ENCODE assay signal across 8 mouse cellular contexts in the genomic region with DNA sequence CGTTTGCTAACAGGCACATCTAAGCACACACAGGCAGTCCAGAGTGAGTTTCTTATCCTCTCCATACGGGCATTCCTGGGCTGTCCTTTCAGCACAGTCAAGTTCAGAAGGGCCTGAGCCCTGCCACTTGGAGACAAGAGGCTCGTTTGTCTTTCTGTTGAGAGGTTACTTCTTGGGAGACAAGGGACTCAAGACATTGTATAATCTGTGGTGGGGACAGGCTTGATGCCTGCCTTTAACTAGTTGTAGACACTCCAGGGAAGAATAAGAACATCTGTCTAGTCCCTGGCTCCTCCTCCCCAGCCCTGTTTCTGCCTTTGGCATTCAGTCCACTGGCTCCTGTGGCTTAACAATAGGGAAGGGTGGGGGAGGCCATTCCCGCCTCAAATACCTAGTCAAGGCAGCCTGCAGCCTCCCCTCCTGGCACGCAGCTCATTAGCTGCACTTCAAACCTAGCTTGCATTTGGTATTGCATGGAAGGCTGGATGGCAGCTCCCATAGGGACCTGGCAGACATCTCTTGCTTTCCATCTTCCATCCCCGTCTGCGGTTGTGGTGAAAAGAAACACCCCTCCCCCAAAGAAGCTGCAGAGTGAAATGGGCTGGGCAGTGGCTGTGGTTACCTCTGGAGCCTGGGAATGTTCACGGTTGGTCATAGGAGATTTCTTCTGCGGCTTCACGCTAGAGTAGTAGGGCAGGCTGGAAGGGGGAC. TPM values are rescaled to one million over a fixed set of nuclear protein-coding genes. Genes with fewer than 3 reads are reported as not detected.
A peak's percentile ranks its signal among the peaks of the same experiment; 100 is the strongest.
DNase-seq lines count a peak whose midpoint lies in the region; ATAC-seq lines count a peak whose summit lies in the region.

No protein-coding gene starts in this region.

- no peaks in the 10 kb centered on the region for H3K36me3 ChIP-seq in heart, embryonic 10.5 days
- no peaks in the 10 kb centered on the region for H3K36me3 ChIP-seq in forebrain, embryonic 12.5 days (replicated peaks)
- no peaks in the 10 kb centered on the region for H3K36me3 ChIP-seq in midbrain, embryonic 12.5 days

- DNase-seq in heart, embryonic 10.5 days (ENCODE audit: low spot score): no peak
- no peak for DNase-seq in heart, postnatal 4 days
- DNase-seq in ES-CJ7 (ENCODE audit: low read depth, low spot score): peak; percentile 66
- no peak for DNase-seq in frontal cortex, postnatal 14 days (ENCODE audit: low spot score in 2 of 2)
- DNase-seq in cerebellum, adult 9-10 months: no peak
- no peak for DNase-seq in cerebellum, adult 8-10 months

- WGBS in heart, embryonic 10.5 days: 18% methylated on average over 10 of the region's 10 CpGs
- WGBS in forebrain, embryonic 12.5 days: 5% methylated on average over 10 of the region's 10 CpGs
- 7% methylated on average over 10 of the region's 10 CpGs for WGBS in midbrain, embryonic 12.5 days

- peak overlapping the region; percentile 31 for H3K4me2 ChIP-seq in forebrain, embryonic 12.5 days
- peak overlapping the region; percentile 24; the same call in 1 of the 2 replicates for H3K4me2 ChIP-seq in midbrain, embryonic 12.5 days (replicated peaks)

- H3K9ac ChIP-seq in forebrain, embryonic 12.5 days: peak overlapping the region; percentile 17; the same call in 1 of the 2 replicates
- H3K9ac ChIP-seq in midbrain, embryonic 12.5 days (replicated peaks): peak overlapping the region; percentile 13

- H3K27ac ChIP-seq in heart, embryonic 10.5 days: peak overlapping the region; percentile 60
- H3K27ac ChIP-seq in forebrain, embryonic 12.5 days: peak overlapping the region; percentile 88
- peak overlapping the region; percentile 84 for H3K27ac ChIP-seq in midbrain, embryonic 12.5 days (replicated peaks)

- peaks cover 55% of the 10 kb centered on the region for H3K4me1 ChIP-seq in heart, embryonic 10.5 days
- peaks cover 51% of the 10 kb centered on the region for H3K4me1 ChIP-seq in forebrain, embryonic 12.5 days
- peaks cover 36% of the 10 kb centered on the region for H3K4me1 ChIP-seq in midbrain, embryonic 12.5 days

- no peaks in the 10 kb centered on the region for H3K9me3 ChIP-seq in heart, embryonic 10.5 days
- H3K9me3 ChIP-seq in forebrain, embryonic 12.5 days: no peaks in the 10 kb centered on the region
- no peaks in the 10 kb centered on the region for H3K9me3 ChIP-seq in midbrain, embryonic 12.5 days

- no peaks in the 10 kb centered on the region for H3K27me3 ChIP-seq in heart, embryonic 10.5 days (ENCODE audit: insufficient read depth, poor library complexity, severe bottlenecking)
- H3K27me3 ChIP-seq in forebrain, embryonic 12.5 days: no peaks in the 10 kb centered on the region; the same call in 1 of the 2 replicates
- H3K27me3 ChIP-seq in midbrain, embryonic 12.5 days: no peaks in the 10 kb centered on the region

- ATAC-seq in forebrain, embryonic 12.5 days (ENCODE audit: low FRiP score): peak; percentile 81
- peak; percentile 68 for ATAC-seq in midbrain, embryonic 12.5 days (ENCODE audit: low FRiP score, low read depth)

- no peak overlapping the region for H3K4me3 ChIP-seq in heart, embryonic 10.5 days
- no peak overlapping the region for H3K4me3 ChIP-seq in forebrain, embryonic 12.5 days (replicated peaks)
- no peak overlapping the region for H3K4me3 ChIP-seq in midbrain, embryonic 12.5 days

RNA-seq across cellular contexts. Expression of gene Dusp7, which starts 29.8 kb away (rescaled TPM):
- polyA plus RNA-seq in heart, embryonic 10.5 days (2016; fragmentation: Nextera tagmentation; extraction: Ambion mirVana): 14.4 and 21.0 TPM in 2 replicates
- total RNA-seq in heart, postnatal 4 days (2021): 10 to 100 TPM; 26.2 to 33.5 TPM
- polyA plus RNA-seq in forebrain, embryonic 12.5 days (2016; fragmentation: Nextera tagmentation; extraction: Ambion mirVana): 12.1 and 16.3 TPM in 2 replicates
- 14.5 and 14.9 TPM in 2 replicates for polyA plus RNA-seq in midbrain, embryonic 12.5 days (2016; fragmentation: Nextera tagmentation; extraction: Ambion mirVana)

RNA-seq across cellular contexts. Expression of gene Poc1a, which starts 57.8 kb away (rescaled TPM):
- 36.5 and 42.3 TPM in 2 replicates for polyA plus RNA-seq in heart, embryonic 10.5 days (2016; fragmentation: Nextera tagmentation; extraction: Ambion mirVana)
- 10 to 100 TPM; 17.0 to 19.3 TPM for total RNA-seq in heart, postnatal 4 days (2021)
- polyA plus RNA-seq in forebrain, embryonic 12.5 days (2016; fragmentation: Nextera tagmentation; extraction: Ambion mirVana): 23.4 and 23.8 TPM in 2 replicates
- polyA plus RNA-seq in midbrain, embryonic 12.5 days (2016; fragmentation: Nextera tagmentation; extraction: Ambion mirVana): 21.0 and 23.2 TPM in 2 replicates
